Mouse (Mus musculus): ENCODE data around the gene Rad51b.

Rad51b gene

DNA sequence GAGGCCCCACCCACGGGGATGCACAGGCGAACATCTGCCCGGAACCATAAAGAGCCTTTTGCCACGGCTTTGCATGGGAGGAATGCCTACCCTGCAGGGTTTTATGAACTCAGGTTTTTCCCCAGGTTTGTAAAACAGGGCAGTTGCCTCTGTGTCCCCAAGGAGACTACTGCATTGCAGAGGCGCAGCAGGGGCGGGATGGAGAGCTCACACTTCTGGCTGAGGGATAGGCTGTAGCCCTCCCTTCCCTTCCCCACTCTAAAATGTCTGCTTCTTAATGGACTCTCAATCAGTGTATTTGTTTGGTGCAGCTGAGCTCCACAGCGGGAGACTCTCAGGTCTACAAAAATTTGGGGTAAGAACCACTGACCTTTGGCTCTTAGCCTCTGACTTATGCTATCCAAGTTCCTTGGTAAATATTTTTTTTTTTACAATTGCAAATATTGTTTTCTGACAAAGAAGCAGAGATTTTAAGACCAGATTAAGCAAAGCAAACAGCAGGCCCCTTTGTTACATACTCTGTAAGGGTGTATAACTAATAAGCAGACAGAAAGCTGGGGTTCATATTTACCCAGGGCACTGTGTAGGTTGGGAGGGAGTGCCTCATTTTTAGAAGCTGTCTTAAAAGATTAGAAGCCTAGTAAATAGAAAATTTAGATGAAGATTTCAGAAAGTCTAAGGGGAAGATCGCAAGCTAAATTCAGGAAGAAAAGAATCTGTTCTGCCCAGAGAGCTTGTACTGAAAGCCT lies 507.9 kb downstream of the Rad51b start:
- DNase-seq (ENCODE audit: low spot score): no peak

DNA sequence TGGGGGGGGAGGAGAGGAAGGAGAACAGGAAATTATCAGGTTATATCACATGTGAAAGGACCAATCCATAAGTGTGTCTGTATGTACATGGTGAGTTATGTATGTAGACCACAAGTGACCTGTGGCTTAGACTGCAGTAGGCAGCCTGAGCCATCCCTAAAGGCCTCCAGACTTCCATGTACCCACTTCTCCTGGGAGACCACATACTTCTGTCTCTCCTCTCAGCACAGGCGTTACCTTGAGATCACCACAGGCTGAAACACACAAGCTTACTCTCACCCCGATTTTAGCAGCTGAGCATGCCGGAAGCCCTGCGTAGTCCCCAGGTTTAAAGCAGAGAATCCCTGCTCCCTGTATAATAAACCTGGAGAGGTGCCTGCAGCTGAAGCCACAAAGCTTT lies 509.9 kb downstream of the Rad51b start:
- DNase-seq (ENCODE audit: low spot score): no peak

DNA sequence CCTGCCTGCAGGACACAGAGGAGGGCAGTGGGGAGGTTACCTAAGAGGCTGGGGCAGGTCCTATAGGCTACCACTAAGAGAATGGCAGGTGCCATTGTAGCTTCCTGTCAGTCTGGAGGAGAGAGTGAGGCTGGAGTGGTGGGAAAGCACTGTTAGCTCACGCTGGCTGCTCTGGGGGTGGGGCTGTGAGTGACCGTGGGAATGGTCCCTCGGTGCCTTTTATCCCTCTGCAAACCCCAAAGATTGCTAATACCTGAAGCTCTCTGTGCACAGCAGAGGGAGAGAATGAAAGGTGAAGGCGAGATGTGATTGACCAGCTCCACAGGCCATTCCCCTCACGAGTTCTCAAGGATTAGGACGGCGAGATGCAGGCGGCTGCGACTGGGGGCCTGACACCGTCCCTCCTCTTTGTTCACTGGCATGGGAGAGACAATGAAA lies 510.3 kb downstream of the Rad51b start:
- no peak for DNase-seq (ENCODE audit: low spot score)

DNA sequence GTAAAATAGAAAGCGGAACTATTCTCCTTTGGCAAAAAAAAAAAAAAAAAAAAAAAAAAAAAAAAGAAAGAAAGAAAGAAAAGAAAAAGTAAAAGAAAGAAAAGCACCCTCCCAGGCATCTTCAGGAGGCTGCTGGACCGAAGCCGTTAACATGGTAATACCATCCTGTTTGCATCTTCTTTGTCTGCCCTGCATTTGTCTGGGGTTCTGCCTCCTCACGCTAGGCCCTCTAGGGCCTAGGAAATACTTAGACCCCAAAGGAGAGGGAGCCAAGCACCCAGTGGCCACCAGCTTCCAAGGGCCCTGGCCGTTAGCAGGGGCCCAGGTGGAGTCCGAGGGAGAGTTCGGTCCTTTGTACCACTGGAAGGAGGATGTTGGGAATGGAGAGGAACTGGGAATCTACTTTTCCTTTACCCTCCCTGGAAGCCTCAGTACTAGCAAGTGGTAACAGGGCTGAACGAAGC lies 510.9 kb downstream of the Rad51b start:
- no peak for DNase-seq (ENCODE audit: low spot score)

DNA sequence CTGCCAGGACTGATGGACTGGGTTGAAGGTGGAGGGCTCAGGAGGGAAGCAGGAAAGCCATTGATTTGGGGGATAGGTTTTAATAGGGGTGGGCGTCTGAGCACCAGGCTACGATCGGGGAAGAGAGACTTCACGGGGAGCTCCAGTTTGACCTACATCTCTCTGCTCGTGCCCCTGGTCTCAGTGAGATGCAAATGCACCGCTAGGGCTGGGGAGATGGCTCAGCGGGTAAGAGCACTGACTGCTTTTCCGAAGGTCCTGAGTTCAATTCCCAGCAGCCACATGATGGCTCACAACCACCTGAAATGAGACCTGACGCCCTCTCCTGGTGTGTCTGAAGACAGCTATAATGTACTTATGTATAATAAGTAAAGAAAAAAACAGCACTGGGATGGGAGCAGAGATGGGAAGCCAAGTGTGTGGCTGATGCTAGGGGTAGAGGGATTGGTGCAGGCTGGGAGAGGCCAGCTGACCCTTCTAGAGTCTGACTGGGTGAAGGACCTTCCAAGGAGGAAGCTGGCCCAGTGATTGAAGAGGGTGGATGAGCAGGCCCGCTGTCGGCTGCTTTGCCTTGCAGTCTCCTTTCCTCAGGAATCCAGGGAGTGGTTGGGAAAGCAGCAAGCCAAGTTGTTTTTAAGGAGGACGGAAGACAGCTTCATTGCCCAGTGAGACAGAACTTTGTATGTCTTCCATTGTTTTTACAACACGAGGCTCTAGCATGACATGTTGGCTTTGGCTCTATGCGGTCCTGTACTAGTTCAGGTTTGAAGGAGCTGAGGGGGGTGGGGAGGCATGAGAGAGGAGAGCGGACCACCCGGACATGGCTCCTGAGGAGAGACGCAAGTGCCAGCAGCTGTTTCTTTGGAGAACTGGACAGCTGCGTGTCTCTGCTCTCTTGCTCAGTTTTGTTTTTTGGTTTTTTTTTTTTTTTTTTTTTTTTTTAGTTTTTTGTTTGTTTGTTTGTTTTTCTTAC lies 511.6 kb downstream of the Rad51b start:
- no peak for DNase-seq (ENCODE audit: low spot score)

GRCm38 (mm10) chr12:79809518-79809917 lies 512.4 kb downstream of the Rad51b start:
- no peak for DNase-seq (ENCODE audit: low spot score)

DNA sequence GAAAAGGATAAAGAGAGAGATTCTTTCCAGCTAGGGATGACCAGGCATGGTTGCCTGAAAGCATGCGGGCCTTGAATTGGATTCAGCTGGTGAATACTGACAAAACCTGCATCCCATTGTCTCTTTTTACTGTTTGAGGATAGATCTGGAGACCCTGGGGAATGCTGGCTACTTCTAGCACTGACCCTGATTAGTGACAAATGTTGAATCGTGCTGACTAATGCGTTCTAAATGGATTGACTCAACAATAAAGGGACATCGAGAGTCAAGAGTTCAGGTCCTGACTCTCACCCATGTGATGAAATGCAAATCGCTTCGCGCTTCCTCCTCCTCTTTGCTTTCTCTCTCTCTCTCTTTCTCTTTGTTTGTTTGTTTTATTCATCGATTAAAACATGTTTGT lies 515.3 kb downstream of the Rad51b start:
- DNase-seq (ENCODE audit: low spot score): no peak

- no peak for DNase-seq (ENCODE audit: low spot score)
Measured at GRCm38 (mm10) chr12:79812838-79813563, 515.9 kb downstream of the Rad51b start.

- DNase-seq (ENCODE audit: low spot score): no peak
Measured at GRCm38 (mm10) chr12:79813566-79814305, 516.7 kb downstream of the Rad51b start.

DNA sequence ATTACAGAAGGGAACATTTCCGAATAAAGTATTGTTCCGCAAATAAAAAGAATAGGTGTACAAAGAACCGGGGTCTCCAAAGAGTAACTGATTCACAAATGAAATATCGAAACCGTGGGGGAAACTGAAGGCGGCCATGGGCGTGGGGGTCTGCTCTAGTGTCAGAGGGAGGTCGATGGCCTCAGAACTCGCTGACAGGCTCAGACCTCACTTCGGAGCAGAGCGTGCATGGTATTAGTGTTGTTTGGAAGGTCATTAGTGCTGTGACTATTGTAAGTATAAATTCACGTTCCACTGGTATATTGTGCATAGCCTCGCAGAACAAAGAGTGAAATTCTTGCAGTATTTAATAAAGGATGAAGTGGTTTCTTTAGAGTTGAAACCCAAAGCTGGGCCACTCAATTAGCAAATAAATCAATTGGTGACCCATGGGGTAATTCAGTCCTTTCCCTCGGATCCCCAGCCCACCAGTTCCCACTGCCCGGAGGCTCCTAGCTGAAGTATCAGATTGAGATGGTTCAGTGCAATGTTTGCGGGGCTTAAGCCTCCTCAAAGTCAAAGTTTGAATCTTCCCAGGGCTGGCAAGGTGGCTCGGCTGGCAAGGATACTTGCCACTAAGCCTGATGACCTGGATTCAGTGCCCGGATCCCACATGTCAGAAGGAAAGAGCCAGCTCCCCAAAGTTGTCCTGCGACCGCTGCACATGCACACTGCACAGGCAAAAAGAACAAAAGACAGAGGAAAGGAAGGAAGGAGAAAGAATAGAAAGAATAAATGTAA lies 517.4 kb downstream of the Rad51b start:
- no peak for DNase-seq (ENCODE audit: low spot score)

GRCm38 (mm10) chr12:79816241-79816640 lies 519.2 kb downstream of the Rad51b start:
- DNase-seq (ENCODE audit: low spot score): no peak

DNA sequence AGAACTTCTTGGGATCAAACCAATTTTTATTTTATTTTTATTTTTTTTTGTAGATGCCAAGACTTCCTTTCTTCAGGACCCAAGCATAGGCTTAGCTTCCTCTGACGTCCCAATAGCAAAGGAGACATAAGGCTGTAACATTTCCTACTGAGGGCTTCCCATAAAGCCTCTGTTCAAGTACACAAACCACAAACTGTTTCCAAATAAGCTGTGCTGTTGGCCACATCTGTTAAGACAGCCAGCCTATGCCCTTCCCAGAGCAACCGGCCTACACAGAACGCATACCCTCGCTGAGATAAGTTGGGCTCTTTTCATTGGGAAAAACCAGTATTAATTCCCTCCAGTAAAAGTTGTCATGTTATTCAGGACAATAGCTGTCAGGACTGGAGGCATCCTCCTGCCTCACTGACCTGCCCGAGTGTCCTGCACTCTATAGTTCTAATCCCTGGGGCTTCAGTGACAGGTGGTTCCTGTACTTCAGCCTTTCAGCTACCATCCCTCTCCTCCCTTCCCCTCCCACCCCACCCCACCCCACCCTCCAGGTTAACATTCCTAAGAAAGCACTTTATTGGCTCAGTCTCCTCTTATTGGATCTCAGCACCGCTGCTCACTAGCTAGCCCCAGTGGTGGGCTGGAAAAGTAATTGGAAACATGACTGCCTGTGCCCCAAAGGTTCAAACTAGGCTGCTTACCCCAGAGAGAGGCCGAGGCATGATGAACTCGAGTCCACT lies 523.3 kb downstream of the Rad51b start:
- DNase-seq (ENCODE audit: low spot score): no peak

DNA sequence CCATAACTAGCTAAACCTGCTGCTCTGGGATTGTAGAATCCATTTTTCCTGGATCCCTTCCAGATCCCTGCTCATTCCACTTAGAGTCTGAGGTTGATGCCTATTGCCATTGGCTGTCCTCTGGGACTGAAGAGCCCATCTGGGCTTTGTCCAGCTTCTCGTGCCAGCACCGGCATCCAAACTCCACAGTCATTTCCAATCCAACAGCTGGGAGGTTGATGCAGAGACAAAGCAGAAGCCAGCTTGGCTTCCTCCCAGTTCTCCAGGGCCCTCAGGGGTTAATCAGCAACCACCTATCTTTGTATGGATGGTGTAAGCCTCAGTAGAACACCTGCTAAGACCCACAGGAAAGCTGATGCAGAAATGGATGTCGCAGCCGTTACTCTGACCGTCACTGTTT lies 524.8 kb downstream of the Rad51b start:
- DNase-seq (ENCODE audit: low spot score): no peak

DNA sequence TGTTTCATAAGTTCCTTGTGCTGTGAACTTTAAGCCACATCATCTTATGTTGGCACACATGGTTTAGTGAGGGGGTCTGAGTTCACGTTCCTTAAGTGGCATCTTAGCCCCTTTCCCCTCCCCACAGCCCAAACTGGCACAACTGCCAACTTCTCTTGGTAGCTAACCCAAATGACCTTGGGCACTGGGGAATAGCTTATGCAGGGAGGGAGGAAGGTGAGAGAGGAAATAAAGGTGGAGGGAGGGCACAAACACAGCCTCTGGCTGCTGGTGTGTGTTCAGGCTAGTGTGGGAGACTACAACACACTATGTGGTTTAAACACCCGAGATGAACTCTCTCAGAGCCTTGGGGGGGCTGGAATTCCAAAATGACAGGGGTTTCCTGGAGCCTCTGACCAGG lies 525.3 kb downstream of the Rad51b start:
- no peak for DNase-seq (ENCODE audit: low spot score)

DNA sequence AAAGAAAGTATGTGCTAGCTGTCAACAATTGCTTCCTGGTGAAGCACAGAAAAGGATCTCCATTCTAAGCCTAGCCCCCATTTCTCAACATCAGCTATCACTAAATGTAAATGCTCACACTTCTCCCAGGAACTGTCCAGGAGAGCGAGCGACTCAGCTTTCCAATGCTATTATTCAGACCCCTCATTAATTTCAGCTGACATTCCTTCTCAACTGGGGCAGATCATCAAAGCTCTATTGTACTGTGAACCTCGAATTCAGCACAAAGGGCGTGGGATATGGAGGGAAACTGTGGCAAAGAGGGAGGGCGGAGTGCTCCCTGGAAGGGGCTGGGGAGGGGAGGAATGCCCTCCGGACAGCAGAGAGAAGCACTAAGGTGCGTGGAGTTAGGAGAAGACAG lies 528.8 kb downstream of the Rad51b start:
- no peak for DNase-seq (ENCODE audit: low spot score)

- no peak for DNase-seq (ENCODE audit: low spot score)
Measured at GRCm38 (mm10) chr12:79827233-79827692, 530.2 kb downstream of the Rad51b start.

GRCm38 (mm10) chr12:79827735-79828134 lies 530.7 kb downstream of the Rad51b start:
- no peak for DNase-seq (ENCODE audit: low spot score)

GRCm38 (mm10) chr12:79830686-79831085 lies 533.6 kb downstream of the Rad51b start:
- DNase-seq (ENCODE audit: low spot score): no peak

- no peak for DNase-seq (ENCODE audit: low spot score)
Measured at GRCm38 (mm10) chr12:79832611-79833010, 535.5 kb downstream of the Rad51b start.

DNA sequence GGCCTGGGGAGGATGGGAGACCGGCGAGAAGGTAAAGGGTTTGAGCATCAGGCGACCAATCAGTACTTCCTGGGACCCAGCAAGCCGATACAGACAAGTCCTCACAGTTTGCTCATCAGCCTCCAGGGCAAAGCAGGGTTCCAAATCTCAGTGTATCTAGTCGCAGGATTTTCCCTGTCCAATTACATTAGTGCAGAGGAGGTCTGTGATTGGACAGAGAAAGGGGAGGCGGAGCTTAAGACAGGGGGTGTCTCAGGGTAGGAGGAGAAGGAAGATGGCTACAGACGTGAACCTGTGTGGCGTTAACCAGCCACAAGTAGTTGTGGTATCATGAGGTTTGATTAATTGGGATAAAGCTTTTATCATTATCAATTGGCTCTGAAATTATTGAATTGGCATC lies 538.4 kb downstream of the Rad51b start:
- DNase-seq (ENCODE audit: low spot score): no peak

Data from ovary, postnatal 10 days (tissue).